Mouse (Mus musculus): ENCODE data around the gene Dnajb11. TPM values are rescaled to one million over a fixed set of nuclear protein-coding genes. Genes with fewer than 3 reads are reported as not detected.

Gene Dnajb11
- polyA plus RNA-seq, 1 experiment: 44.8 TPM

DNA sequence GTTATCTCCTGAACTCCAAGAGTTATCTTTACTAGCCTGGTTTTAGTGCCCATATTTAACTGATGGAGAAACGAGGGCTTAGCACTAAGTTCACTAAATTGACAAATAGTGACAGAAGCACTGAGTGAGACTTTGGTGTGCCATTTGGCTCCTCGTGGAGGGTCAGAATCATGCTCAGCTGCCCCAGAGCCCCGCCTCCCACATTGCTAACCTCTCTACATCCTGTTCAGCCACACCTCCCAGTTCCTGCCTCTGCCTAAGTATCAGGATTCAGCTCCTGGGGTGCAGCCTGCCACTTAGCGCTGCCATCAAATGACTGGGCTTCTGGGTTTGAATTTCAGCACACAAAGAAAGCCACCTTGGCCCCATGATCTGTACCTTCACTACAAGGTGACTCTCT is 27.7 kb downstream of the Dnajb11 start:
- Histone ChIP-seq H3K27ac (ENCODE audit: insufficient read depth, low read length) (no peak overlapping the region), H3K4me3 (replicated peaks; ENCODE audit: insufficient read depth, low read depth, low read length) (no peak overlapping the region), H3K27me3 (ENCODE audit: control insufficient read depth, insufficient read depth, low read length) (no peaks in the 10 kb centered on the region), H3K4me1 (ENCODE audit: control insufficient read depth, insufficient read depth, low read length) (no peaks in the 10 kb centered on the region)
- WGBS: 52% methylated on average over 4 of the region's 4 CpGs
- DNase-seq: no peak
- TF ChIP-seq CTCF (IDR thresholded peaks at IDR 0.05; ENCODE audit: borderline replicate concordance, insufficient read depth, low read depth, low read length) (no peak), POLR2A (IDR thresholded peaks at IDR 0.05; ENCODE audit: borderline replicate concordance, insufficient read depth, low read length) (no peak)

- Histone ChIP-seq H3K27ac (ENCODE audit: insufficient read depth, low read length) (no peak overlapping the region), H3K4me3 (replicated peaks; ENCODE audit: insufficient read depth, low read depth, low read length) (no peak overlapping the region), H3K27me3 (ENCODE audit: control insufficient read depth, insufficient read depth, low read length) (no peaks in the 10 kb centered on the region), H3K4me1 (ENCODE audit: control insufficient read depth, insufficient read depth, low read length) (no peaks in the 10 kb centered on the region)
- DNase-seq: no peak
- TF ChIP-seq CTCF (IDR thresholded peaks at IDR 0.05; ENCODE audit: borderline replicate concordance, insufficient read depth, low read depth, low read length) (no peak), POLR2A (IDR thresholded peaks at IDR 0.05; ENCODE audit: borderline replicate concordance, insufficient read depth, low read length) (no peak)
- WGBS: 65% methylated on average over 3 of the region's 3 CpGs
Observed at GRCm38 (mm10) chr16:22886726-22887125, 29.1 kb downstream of the Dnajb11 start.

- H3K4me1 ChIP-seq (ENCODE audit: control insufficient read depth, insufficient read depth, low read length): no peaks in the 10 kb centered on the region
- H3K27ac ChIP-seq (ENCODE audit: insufficient read depth, low read length): no peak overlapping the region
- TF ChIP-seq POLR2A (IDR thresholded peaks at IDR 0.05; ENCODE audit: borderline replicate concordance, insufficient read depth, low read length): no peak
- no peak for TF ChIP-seq CTCF (IDR thresholded peaks at IDR 0.05; ENCODE audit: borderline replicate concordance, insufficient read depth, low read depth, low read length)
- H3K4me3 ChIP-seq (replicated peaks; ENCODE audit: insufficient read depth, low read depth, low read length): no peak overlapping the region
- H3K27me3 ChIP-seq (ENCODE audit: control insufficient read depth, insufficient read depth, low read length): no peaks in the 10 kb centered on the region
- WGBS: 61% methylated on average over 4 of the region's 4 CpGs
- DNase-seq: no peak
Observed at GRCm38 (mm10) chr16:22888835-22889234, 31.2 kb downstream of the Dnajb11 start.

DNA sequence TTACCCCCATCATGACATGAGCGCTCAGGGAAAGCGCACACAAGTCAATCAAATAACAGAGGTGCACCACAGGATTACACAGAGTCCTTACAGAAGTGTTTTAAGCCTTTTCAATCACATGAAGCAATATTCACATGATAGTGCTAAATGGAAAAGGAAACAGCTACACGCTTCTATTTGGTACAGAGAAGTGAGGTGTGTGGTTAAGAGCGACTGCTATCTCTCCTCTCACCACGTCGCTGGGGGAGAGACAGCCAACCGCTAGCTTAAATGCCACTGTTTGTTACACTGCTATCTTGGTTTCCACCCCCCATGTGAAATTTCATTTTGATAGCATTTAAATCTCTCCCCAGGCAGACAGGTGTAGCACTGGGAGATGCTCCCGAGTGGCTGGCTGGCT is 32.1 kb downstream of the Dnajb11 start:
- Histone ChIP-seq H3K4me3 (replicated peaks; ENCODE audit: insufficient read depth, low read depth, low read length) (no peak overlapping the region), H3K4me1 (ENCODE audit: control insufficient read depth, insufficient read depth, low read length) (no peaks in the 10 kb centered on the region), H3K27ac (ENCODE audit: insufficient read depth, low read length) (no peak overlapping the region), H3K27me3 (ENCODE audit: control insufficient read depth, insufficient read depth, low read length) (no peaks in the 10 kb centered on the region)
- TF ChIP-seq CTCF (IDR thresholded peaks at IDR 0.05; ENCODE audit: borderline replicate concordance, insufficient read depth, low read depth, low read length) (no peak), POLR2A (IDR thresholded peaks at IDR 0.05; ENCODE audit: borderline replicate concordance, insufficient read depth, low read length) (no peak)
- 95% methylated on average over 8 of the region's 8 CpGs for WGBS
- DNase-seq: no peak

GRCm38 (mm10) chr16:22890683-22891510 is 33.3 kb downstream of the Dnajb11 start, which contains the start of gene Ahsg:
Gene Ahsg (plus strand): TSS chr16:22891277.
- Histone ChIP-seq H3K27me3 (ENCODE audit: control insufficient read depth, insufficient read depth, low read length) (no peaks in the 10 kb centered on the region), H3K4me1 (ENCODE audit: control insufficient read depth, insufficient read depth, low read length) (no peaks in the 10 kb centered on the region), H3K27ac (ENCODE audit: insufficient read depth, low read length) (no peak within 1 kb of the TSS), H3K4me3 (replicated peaks; ENCODE audit: insufficient read depth, low read depth, low read length) (no peak within 1 kb of the TSS)
- 74% methylated on average over 11 of the region's 11 CpGs for WGBS
- DNase-seq: no peak
- TF ChIP-seq CTCF (IDR thresholded peaks at IDR 0.05; ENCODE audit: borderline replicate concordance, insufficient read depth, low read depth, low read length): no peak
- TF ChIP-seq POLR2A (IDR thresholded peaks at IDR 0.05; ENCODE audit: borderline replicate concordance, insufficient read depth, low read length): no peak

DNA sequence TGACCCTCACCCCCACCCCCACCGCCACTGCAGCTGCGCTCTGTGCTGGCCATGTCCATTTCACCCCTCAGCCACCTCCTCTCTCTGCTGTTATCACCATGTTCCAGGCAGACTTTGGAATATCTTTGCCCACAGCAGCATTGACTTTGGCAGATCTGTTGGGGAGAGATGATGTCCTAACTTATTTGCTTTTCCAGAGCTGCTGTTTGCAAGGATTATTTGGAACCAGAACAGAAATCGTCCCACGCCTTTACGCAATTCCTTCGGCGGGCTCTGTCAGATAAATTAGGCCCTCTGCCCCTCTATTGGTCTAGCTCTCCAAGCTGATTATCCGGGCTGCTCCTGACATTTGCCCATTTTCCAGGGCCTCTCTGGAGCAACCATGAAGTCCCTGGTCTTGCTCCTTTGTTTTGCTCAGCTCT is 34.1 kb downstream of the Dnajb11 start:
- WGBS: 89% methylated on average over 8 of the region's 8 CpGs
- H3K27ac ChIP-seq (ENCODE audit: insufficient read depth, low read length): no peak overlapping the region
- no peaks in the 10 kb centered on the region for H3K4me1 ChIP-seq (ENCODE audit: control insufficient read depth, insufficient read depth, low read length)
- no peak for DNase-seq
- H3K27me3 ChIP-seq (ENCODE audit: control insufficient read depth, insufficient read depth, low read length): no peaks in the 10 kb centered on the region
- TF ChIP-seq POLR2A (IDR thresholded peaks at IDR 0.05; ENCODE audit: borderline replicate concordance, insufficient read depth, low read length) (no peak), CTCF (IDR thresholded peaks at IDR 0.05; ENCODE audit: borderline replicate concordance, insufficient read depth, low read depth, low read length) (no peak)
- no peak overlapping the region for H3K4me3 ChIP-seq (replicated peaks; ENCODE audit: insufficient read depth, low read depth, low read length)

- 43% methylated on average over 8 of the region's 8 CpGs for WGBS
- H3K4me1 ChIP-seq (ENCODE audit: control insufficient read depth, insufficient read depth, low read length): no peaks in the 10 kb centered on the region
- H3K27me3 ChIP-seq (ENCODE audit: control insufficient read depth, insufficient read depth, low read length): no peaks in the 10 kb centered on the region
- no peak for DNase-seq
- no peak overlapping the region for H3K4me3 ChIP-seq (replicated peaks; ENCODE audit: insufficient read depth, low read depth, low read length)
- H3K27ac ChIP-seq (ENCODE audit: insufficient read depth, low read length): no peak overlapping the region
- TF ChIP-seq POLR2A (IDR thresholded peaks at IDR 0.05; ENCODE audit: borderline replicate concordance, insufficient read depth, low read length) (no peak), CTCF (IDR thresholded peaks at IDR 0.05; ENCODE audit: borderline replicate concordance, insufficient read depth, low read depth, low read length) (no peak)
Observed at GRCm38 (mm10) chr16:22894095-22894494, 36.5 kb downstream of the Dnajb11 start.

- no peak for DNase-seq
- H3K4me3 ChIP-seq (replicated peaks; ENCODE audit: insufficient read depth, low read depth, low read length): no peak overlapping the region
- H3K27me3 ChIP-seq (ENCODE audit: control insufficient read depth, insufficient read depth, low read length): no peaks in the 10 kb centered on the region
- H3K4me1 ChIP-seq (ENCODE audit: control insufficient read depth, insufficient read depth, low read length): no peaks in the 10 kb centered on the region
- no peak for TF ChIP-seq POLR2A (IDR thresholded peaks at IDR 0.05; ENCODE audit: borderline replicate concordance, insufficient read depth, low read length)
- no peak for TF ChIP-seq CTCF (IDR thresholded peaks at IDR 0.05; ENCODE audit: borderline replicate concordance, insufficient read depth, low read depth, low read length)
- 81% methylated on average over 2 of the region's 2 CpGs for WGBS
- H3K27ac ChIP-seq (ENCODE audit: insufficient read depth, low read length): no peak overlapping the region
Observed at GRCm38 (mm10) chr16:22896618-22897017, 39.0 kb downstream of the Dnajb11 start.

Data from cerebellum, adult 2 months (tissue).